In the genomic region with DNA sequence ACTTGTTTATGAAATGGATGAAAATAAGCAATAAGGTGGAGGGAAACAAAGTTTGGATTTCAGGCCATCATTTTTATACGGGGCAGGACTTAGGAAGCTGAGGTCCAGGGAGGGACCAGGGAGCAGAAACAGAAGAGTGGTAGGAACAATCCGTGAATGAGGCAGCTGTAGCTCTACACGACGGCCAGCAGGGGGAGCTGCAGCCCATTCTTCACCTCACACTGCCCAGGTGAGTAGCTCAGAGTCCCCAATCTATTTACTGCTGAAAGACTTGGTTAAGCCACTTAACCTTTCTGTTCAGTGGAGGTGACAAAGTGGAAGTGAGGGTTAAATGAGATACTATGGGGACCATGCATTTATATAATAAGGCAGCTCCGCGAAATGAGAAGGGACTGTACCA, we compare ENCODE assay signal across 8 mouse cellular contexts.
A peak's percentile ranks its signal among the peaks of the same experiment; 100 is the strongest.
DNase-seq lines count a peak whose midpoint lies in the region; ATAC-seq and TF ChIP-seq lines count a peak whose summit lies in the region.

No protein-coding gene starts in this region.

- no peak overlapping the region for H3K4me3 ChIP-seq in C2C12 (ENCODE audit: insufficient read depth, poor library complexity, severe bottlenecking)
- H3K4me3 ChIP-seq in liver, embryonic 11.5 days (ENCODE audit: low read depth, low read length), result no peak overlapping the region
- no peak overlapping the region for H3K4me3 ChIP-seq in olfactory bulb, adult 2 months (ENCODE audit: insufficient read depth, low read depth, low read length)
- no peak overlapping the region for H3K4me3 ChIP-seq in thymus, adult 2 months (ENCODE audit: control insufficient read depth, insufficient read depth, low read length)

- TF ChIP-seq POLR2A in olfactory bulb, adult 2 months (IDR thresholded peaks at IDR 0.05; ENCODE audit: insufficient read depth, low read depth, low read length), result no peak
- no peak for TF ChIP-seq POLR2A in thymus, adult 2 months (IDR thresholded peaks at IDR 0.05; ENCODE audit: control insufficient read depth, extremely low read depth, insufficient read depth, low read length, poor library complexity)

- WGBS in liver, embryonic 11.5 days, result 29% methylated on average over 6 of the region's 6 CpGs
- 27% methylated on average over 6 of the region's 6 CpGs for WGBS in olfactory bulb, adult 2 months
- WGBS in thymus, adult 2 months, result 30% methylated on average over 6 of the region's 6 CpGs

- H3K4me2 ChIP-seq in liver, embryonic 11.5 days, result no peak overlapping the region

- peak; percentile 27 for TF ChIP-seq CTCF in C2C12 (IDR thresholded peaks at IDR 0.05; ENCODE audit: control insufficient read depth, insufficient read depth, insufficient read length)
- peak; percentile 85 for TF ChIP-seq CTCF in olfactory bulb, adult 2 months (IDR thresholded peaks at IDR 0.05; ENCODE audit: insufficient read depth, low read depth, low read length)
- TF ChIP-seq CTCF in thymus, adult 2 months (IDR thresholded peaks at IDR 0.05; ENCODE audit: borderline replicate concordance, control insufficient read depth, extremely low read depth, insufficient read depth, low read length, poor library complexity), result peak; percentile 72; the same call in 1 of the 2 replicates

- no peaks in the 10 kb centered on the region for H3K79me2 ChIP-seq in C2C12 (ENCODE audit: control insufficient read depth, insufficient read depth)

- H3K9ac ChIP-seq in liver, embryonic 11.5 days (ENCODE audit: low read depth, low read length), result no peak overlapping the region

- no peaks in the 10 kb centered on the region for H3K79me3 ChIP-seq in C2C12 (ENCODE audit: low read depth)

- H3K27ac ChIP-seq in liver, embryonic 11.5 days (ENCODE audit: low read depth, low read length), result no peak overlapping the region
- H3K27ac ChIP-seq in olfactory bulb, adult 2 months (ENCODE audit: insufficient read depth, low read depth, low read length), result no peak overlapping the region
- no peak overlapping the region for H3K27ac ChIP-seq in thymus, adult 2 months (ENCODE audit: control insufficient read depth, insufficient read depth, low read length)

- H3K9me3 ChIP-seq in liver, embryonic 11.5 days (ENCODE audit: control insufficient read depth, low read length), result no peaks in the 10 kb centered on the region

- H3K4me1 ChIP-seq in liver, embryonic 11.5 days (replicated peaks; ENCODE audit: control insufficient read depth, insufficient read depth, low read length), result no peaks in the 10 kb centered on the region
- no peaks in the 10 kb centered on the region for H3K4me1 ChIP-seq in olfactory bulb, adult 2 months (ENCODE audit: control insufficient read depth, insufficient read depth, low read length)
- H3K4me1 ChIP-seq in thymus, adult 2 months (replicated peaks; ENCODE audit: control insufficient read depth, insufficient read depth, low read length), result no peaks in the 10 kb centered on the region

- H3ac ChIP-seq in C2C12 (ENCODE audit: control insufficient read depth, insufficient read length, low read depth), result no peak overlapping the region

- no peaks in the 10 kb centered on the region for H3K36me3 ChIP-seq in C2C12 (ENCODE audit: control insufficient read depth, insufficient read depth)
- no peaks in the 10 kb centered on the region for H3K36me3 ChIP-seq in liver, embryonic 11.5 days (ENCODE audit: control insufficient read depth, insufficient read depth, low read length)
- H3K36me3 ChIP-seq in thymus, adult 2 months (ENCODE audit: control insufficient read depth, insufficient read depth, low read length), result no peaks in the 10 kb centered on the region

- no peaks in the 10 kb centered on the region for H3K27me3 ChIP-seq in C2C12 (ENCODE audit: control insufficient read depth, insufficient read depth, insufficient read length)
- no peaks in the 10 kb centered on the region for H3K27me3 ChIP-seq in liver, embryonic 11.5 days (replicated peaks; ENCODE audit: control insufficient read depth, insufficient read depth, low read length)
- no peaks in the 10 kb centered on the region for H3K27me3 ChIP-seq in thymus, adult 2 months (ENCODE audit: control insufficient read depth, insufficient read depth, low read length)

- peak; percentile 51 to 69 for DNase-seq in cerebellum, postnatal 4 days (ENCODE audit: low spot score in 2 of 2)
- peak; percentile 45 to 64 for DNase-seq in gastrocnemius, postnatal 4 days (ENCODE audit: low spot score in 2 of 2)
- DNase-seq in kidney, adult 8-10 months, result peak; percentile 11 to 31
- peak; percentile 61 for DNase-seq in liver, embryonic 11.5 days (ENCODE audit: low spot score)
- peak; percentile 46 for DNase-seq in thymus, adult 2 months

- peak; percentile 32 for ATAC-seq in activated CD4-positive, CD25-positive, alpha-beta regulatory T cell, adult 4 months
- ATAC-seq in liver, embryonic 11.5 days (replicated peaks; ENCODE audit: low FRiP score), result no peak

TF ChIP-seq in C2C12, 6 proteins besides CTCF, POLR2A, EP300 and RAD21:
- no peak for TF ChIP-seq FOSL1 (IDR thresholded peaks at IDR 0.05; ENCODE audit: insufficient read depth, low read length, poor library complexity, severe bottlenecking)

Comparison
In these comparisons a context has a peak if more than half of its experiments do, and no peak if none do; other contexts are left out.
1. CTCF ChIP-seq: peak in every context shown above with its lines; median percentile 85 in olfactory bulb, adult 2 months; 72 in thymus, adult 2 months; 27 in C2C12.